Mouse (Mus musculus) limb, embryonic 11.5 days (tissue): ENCODE measurements around the gene Tubgcp2. TPM values are rescaled to one million over a fixed set of nuclear protein-coding genes. Genes with fewer than 3 reads are reported as not detected.
A peak's percentile ranks its signal among the peaks of the same experiment; 100 is the strongest.

Experiments
- ATAC-seq: fragments of 200-750 bp; cut with Nextera tagmentation; 2 replicates; pipeline ENCODE4 v1.8.0; 2017; ENCODE audit warnings: low read depth; ENCODE audit not compliant: insufficient number of reproducible peaks, low FRiP score, low TSS enrichment
- DNase-seq: peaks from one replicate; pipeline ENCODE4 v3.0.0-alpha.2; 2015; ENCODE audit warnings: low spot score
- H3K27ac ChIP-seq: fragments of 300-500 bp; sonication (generic); replicated peaks from 2 replicates; pipeline ENCODE4 v1.5.1; 2014; ENCODE audit warnings: low read depth, mild to moderate bottlenecking, low read length
- H3K27me3 ChIP-seq: fragments of 300-500 bp; sonication (generic); 2 replicates; pipeline ENCODE4 v1.6.1; 2014; ENCODE audit warnings: mild to moderate bottlenecking, low read length, mixed read lengths; ENCODE audit not compliant: control insufficient read depth, insufficient read depth
- H3K36me3 ChIP-seq: fragments of 300-500 bp; sonication (generic); 2 replicates; pipeline ENCODE4 v1.6.1; 2014; ENCODE audit warnings: mild to moderate bottlenecking, low read length, moderate library complexity, mixed read lengths; ENCODE audit not compliant: control insufficient read depth, insufficient read depth
- H3K4me1 ChIP-seq: fragments of 300-500 bp; sonication (generic); 2 replicates; pipeline ENCODE4 v1.6.1; 2014; ENCODE audit warnings: low read length, mixed read lengths; ENCODE audit not compliant: control insufficient read depth, insufficient read depth
- H3K4me2 ChIP-seq: fragments of 300-500 bp; sonication (generic); 2 replicates; pipeline ENCODE4 v1.6.1; 2014; ENCODE audit warnings: low read depth, mild to moderate bottlenecking, moderate library complexity; ENCODE audit not compliant: severe bottlenecking
- H3K4me3 ChIP-seq: fragments of 300-500 bp; sonication (generic); 2 replicates; pipeline ENCODE4 v1.5.1; 2014; ENCODE audit warnings: low read depth, low read length
- H3K9ac ChIP-seq: fragments of 300-500 bp; sonication (generic); 2 replicates; pipeline ENCODE4 v1.6.1; 2014; ENCODE audit warnings: mild to moderate bottlenecking, low read length
- H3K9me3 ChIP-seq: fragments of 300-500 bp; sonication (generic); 2 replicates; pipeline ENCODE4 v1.6.1; 2016; ENCODE audit warnings: low read length; ENCODE audit not compliant: control insufficient read depth
- WGBS: fragments of 180-500 bp; shearing (Covaris S2); extraction: QIAGEN DNeasy Blood & Tissue Kit; methylation state at CpG from one replicate; pipeline ENCODE4 v1.1.7; 2014; 5-methylcytosine and 5-hydroxymethylcytosine counted together
- polyA plus RNA-seq: library from polyadenylated mRNA; unstranded; fragments of >200 nt; fragmentation: Nextera tagmentation; extraction: Ambion mirVana; gene quantifications from 2 replicates; pipeline ENCODE4 v1.2.1, GENCODE M21; 2014

The Tubgcp2 gene
- polyA plus RNA-seq, 1 experiment from 2014 or later, result 75.8 TPM

GRCm38 (mm10) chr7:139970979-139971378, 65.5 kb downstream of the Tubgcp2 start:
- DNase-seq (no peak), ATAC-seq (no peak; the same call in 1 of the 2 replicates)
- H3K36me3 ChIP-seq, result no peaks in the 10 kb centered on the region
- H3K4me1 ChIP-seq, result no peaks in the 10 kb centered on the region
- no peak overlapping the region for H3K9ac ChIP-seq
- H3K9me3 ChIP-seq, result no peaks in the 10 kb centered on the region
- H3K27ac ChIP-seq, result no peak overlapping the region
- no peak overlapping the region for H3K4me3 ChIP-seq
- 82% methylated on average over 5 of the region's 5 CpGs for WGBS
- H3K27me3 ChIP-seq, result no peaks in the 10 kb centered on the region
- no peak overlapping the region for H3K4me2 ChIP-seq

DNA sequence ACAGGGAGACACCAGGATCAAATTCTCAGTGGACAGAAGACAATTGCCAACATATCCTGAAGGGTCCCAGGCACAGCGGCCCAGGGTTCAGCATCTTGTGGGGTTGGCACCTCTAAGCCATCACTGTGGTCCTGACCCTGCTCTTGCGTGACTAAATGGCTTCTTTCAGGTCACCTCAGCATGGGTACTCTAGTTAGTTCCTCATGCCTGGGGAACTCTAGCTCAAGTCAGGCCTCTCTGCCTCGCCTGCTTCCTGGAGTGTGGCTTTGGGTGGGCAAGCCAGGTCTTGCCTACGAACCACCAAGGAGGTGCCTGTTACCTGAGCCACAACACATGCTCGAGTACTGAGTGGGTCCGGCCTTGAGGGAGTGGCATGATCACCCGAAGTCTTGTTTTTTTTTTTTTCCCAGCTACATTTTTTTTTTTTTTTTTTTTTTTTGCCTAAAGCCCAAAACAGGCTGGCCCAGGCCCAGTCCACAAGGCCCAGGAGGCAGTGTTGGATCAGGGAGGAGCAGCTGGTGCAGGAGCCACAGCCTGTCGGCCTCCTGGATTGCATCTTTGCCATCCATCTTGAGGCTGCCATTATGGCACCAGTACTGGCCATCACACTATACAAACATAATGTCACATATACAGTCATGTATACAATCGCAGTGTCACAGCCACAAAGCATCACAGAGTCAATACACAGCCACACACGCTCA, 66.1 kb downstream of the Tubgcp2 start:
- Histone ChIP-seq H3K4me3 (no peak overlapping the region), H3K36me3 (no peaks in the 10 kb centered on the region), H3K9me3 (no peaks in the 10 kb centered on the region), H3K27ac (no peak overlapping the region), H3K4me2 (no peak overlapping the region), H3K27me3 (no peaks in the 10 kb centered on the region), H3K9ac (no peak overlapping the region), H3K4me1 (no peaks in the 10 kb centered on the region)
- ATAC-seq (no peak), DNase-seq (no peak)
- 84% methylated on average over 10 of the region's 10 CpGs for whole genome bisulfite sequencing

GRCm38 (mm10) chr7:139969348-139970130, 66.9 kb downstream of the Tubgcp2 start:
- Histone ChIP-seq H3K36me3 (no peaks in the 10 kb centered on the region), H3K27me3 (no peaks in the 10 kb centered on the region), H3K4me3 (no peak overlapping the region), H3K4me2 (no peak overlapping the region), H3K4me1 (no peaks in the 10 kb centered on the region), H3K9ac (no peak overlapping the region), H3K9me3 (no peaks in the 10 kb centered on the region), H3K27ac (no peak overlapping the region)
- DNase-seq (peak; percentile 87), ATAC-seq (no peak)
- 33% methylated on average over 10 of the region's 10 CpGs for WGBS

DNA sequence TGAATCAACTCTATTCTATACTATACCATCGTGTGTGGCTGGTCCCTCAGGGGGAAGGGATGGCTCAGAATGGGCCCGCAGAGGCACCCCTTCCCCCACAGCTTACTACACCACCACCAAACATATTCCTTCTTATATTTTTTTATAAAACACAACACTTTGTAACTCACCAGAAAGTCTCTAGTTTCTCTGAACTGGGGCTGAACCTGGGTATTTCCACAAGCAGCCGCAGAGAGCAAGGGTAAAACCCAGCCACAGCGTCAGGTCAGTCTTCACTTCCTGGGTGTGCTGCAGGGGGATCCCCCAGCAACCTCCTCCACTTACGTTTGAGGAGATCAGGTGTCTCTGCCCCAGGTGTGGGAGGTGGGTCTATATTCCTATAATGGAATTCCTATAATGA, 68.0 kb downstream of the Tubgcp2 start:
- Histone ChIP-seq H3K36me3 (no peaks in the 10 kb centered on the region), H3K4me2 (no peak overlapping the region), H3K4me3 (no peak overlapping the region), H3K27me3 (no peaks in the 10 kb centered on the region), H3K4me1 (no peaks in the 10 kb centered on the region), H3K9ac (no peak overlapping the region), H3K27ac (no peak overlapping the region), H3K9me3 (no peaks in the 10 kb centered on the region)
- DNase-seq (no peak), ATAC-seq (no peak)
- WGBS, result 56% methylated on average over 5 of the region's 5 CpGs

DNA sequence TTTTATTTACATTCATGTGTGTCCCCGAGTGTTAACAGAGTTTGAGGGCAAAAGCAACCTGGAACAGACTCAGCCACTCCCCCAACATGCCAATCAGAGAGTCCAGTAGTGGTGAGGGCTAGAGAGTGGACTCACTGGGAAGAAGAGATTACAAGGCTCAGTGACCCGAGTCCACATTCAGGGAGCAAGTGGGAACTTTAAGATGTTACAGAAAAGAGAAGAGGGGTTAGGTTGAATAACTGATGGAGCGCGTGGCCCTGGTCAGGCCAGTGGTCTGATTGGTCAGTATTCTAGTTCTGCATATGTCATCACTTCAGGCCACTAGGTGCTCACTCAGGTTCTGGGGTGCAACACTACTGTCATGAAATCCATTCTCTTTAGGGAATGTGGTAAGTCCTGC, 69.3 kb downstream of the Tubgcp2 start:
- 31% methylated on average over 4 of the region's 4 CpGs for WGBS
- ATAC-seq, result no peak

DNA sequence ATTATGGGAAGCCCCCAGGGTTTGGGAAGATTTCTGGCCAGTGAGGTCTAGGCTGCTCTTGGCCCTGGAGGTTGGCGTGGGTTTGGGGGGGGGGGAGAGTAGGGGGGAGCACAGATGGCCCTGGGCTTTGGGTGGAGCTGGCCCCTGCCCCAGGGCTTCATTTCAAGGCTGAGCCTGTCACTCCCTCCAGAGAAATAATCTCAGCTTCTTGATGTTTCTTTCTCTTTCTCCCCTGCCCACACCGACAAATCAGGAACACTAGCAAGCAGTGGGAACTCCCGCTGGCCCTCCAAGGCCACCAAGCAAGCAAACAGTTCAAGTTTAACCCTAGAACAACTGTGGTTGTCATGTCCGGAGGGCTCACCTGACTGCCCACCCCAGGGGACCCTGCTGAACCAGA, 72.7 kb downstream of the Tubgcp2 start:
- DNase-seq (no peak), ATAC-seq (no peak)
- Histone ChIP-seq H3K9me3 (no peaks in the 10 kb centered on the region), H3K4me3 (no peak overlapping the region), H3K27me3 (no peaks in the 10 kb centered on the region), H3K4me2 (no peak overlapping the region), H3K27ac (no peak overlapping the region), H3K4me1 (no peaks in the 10 kb centered on the region), H3K36me3 (no peaks in the 10 kb centered on the region), H3K9ac (no peak overlapping the region)
- WGBS, result 69% methylated on average over 4 of the region's 4 CpGs

More for the DNA sequence above, 69.3 kb downstream of the Tubgcp2 start:
- Histone ChIP-seq H3K4me1 (no peaks in the 10 kb centered on the region), H3K9me3 (no peaks in the 10 kb centered on the region), H3K27me3 (no peaks in the 10 kb centered on the region), H3K9ac (no peak overlapping the region), H3K36me3 (no peaks in the 10 kb centered on the region), H3K4me3 (no peak overlapping the region), H3K27ac (no peak overlapping the region), H3K4me2 (no peak overlapping the region)
- DNase-seq, result no peak

GRCm38 (mm10) chr7:139961141-139961540, 75.3 kb downstream of the Tubgcp2 start:
- Histone ChIP-seq H3K9ac (no peak overlapping the region), H3K4me2 (no peak overlapping the region), H3K4me3 (no peak overlapping the region), H3K27ac (no peak overlapping the region), H3K4me1 (no peaks in the 10 kb centered on the region), H3K36me3 (no peaks in the 10 kb centered on the region), H3K9me3 (no peaks in the 10 kb centered on the region), H3K27me3 (peaks cover 2% of the 10 kb centered on the region; the same call in 1 of the 2 replicates)
- ATAC-seq (no peak), DNase-seq (no peak)
- whole genome bisulfite sequencing, result 89% methylated on average over 10 of the region's 10 CpGs

DNA sequence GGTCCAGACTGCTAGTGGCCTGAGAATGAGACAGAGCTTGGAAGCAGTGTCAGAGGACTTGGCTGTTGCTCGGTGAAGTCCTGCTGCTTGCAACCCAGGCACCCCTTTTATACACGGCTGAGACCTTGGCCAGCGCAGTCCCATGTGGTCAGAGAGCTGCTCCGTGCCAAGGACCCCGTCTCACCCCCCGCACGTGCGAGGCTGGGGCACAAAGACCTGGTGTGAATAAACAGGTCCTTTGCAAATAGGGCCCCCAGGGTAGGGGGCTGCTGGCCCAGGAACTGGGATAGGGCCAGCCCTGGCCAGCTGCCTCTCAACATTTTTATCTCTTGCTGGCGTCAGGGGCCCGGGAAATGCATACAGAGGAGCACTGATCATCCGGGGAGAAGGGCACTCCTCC, 78.5 kb downstream of the Tubgcp2 start:
- no peaks in the 10 kb centered on the region for H3K4me1 ChIP-seq
- H3K9me3 ChIP-seq, result no peaks in the 10 kb centered on the region
- H3K27ac ChIP-seq, result no peak overlapping the region
- H3K9ac ChIP-seq, result no peak overlapping the region
- H3K4me3 ChIP-seq, result no peak overlapping the region
- no peaks in the 10 kb centered on the region for H3K36me3 ChIP-seq
- ATAC-seq, result no peak
- no peak overlapping the region for H3K4me2 ChIP-seq
- peaks cover 4% of the 10 kb centered on the region; the same call in 1 of the 2 replicates for H3K27me3 ChIP-seq
- DNase-seq, result no peak
- 34% methylated on average over 11 of the region's 11 CpGs for WGBS
